Mouse (Mus musculus): Measurements from ENCODE around the gene Vmn1r213.

Gene Vmn1r213

DNA sequence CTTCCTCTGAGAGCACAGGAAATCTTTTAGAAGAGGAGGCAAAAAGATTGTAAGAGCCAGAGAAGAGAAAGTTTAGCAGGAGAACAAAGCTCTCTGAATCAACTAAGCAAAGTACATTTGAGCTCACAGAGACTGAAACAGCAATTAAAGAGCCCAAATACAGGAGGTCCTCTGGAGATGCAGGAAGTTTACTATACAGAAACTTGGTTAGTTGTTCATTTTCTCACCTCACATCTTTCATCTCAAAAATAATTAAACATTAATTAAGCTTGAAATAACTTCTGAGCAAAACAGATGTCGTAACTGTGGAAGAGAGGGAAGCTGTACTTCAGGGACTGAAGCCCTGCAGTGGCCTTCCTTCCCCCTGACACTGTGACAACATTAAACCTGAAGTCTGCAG is at the start of gene Vmn1r213:
Gene Vmn1r213, plus strand, starts transcription at position 301 of the 400 bp plus-strand sequence.
- no peak for DNase-seq

DNA sequence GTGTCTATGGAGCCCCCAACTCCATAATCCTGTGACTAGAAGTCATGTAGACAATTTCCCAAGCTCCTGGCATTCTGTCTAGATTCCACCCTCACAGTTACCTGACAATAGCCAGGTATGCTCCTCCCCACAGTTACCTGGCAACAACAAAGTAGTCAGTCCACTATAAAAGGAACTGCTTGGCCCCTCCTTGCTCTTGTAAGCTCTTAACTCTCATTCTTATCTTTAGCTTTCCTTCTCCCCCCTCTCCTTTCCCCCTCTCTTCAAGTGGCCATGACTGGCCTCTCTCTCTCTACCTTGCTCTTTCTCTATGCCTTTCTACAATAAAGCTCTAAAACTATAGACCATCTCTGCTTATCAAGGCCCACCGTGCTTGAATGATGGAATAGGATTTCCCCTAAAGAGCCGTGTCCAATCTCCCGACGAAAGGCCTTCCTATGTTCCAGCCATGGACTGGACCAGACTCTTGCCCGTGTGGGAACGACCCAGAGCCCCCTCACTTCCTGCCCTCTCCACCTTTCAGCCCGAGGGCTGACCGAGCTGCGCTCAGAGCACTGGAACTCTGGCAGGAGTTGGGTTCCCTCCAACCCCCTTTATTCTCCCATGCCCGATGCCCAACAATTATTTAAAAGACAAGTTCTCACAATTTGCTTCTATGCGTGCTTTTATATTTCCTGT is 17.1 kb upstream of the Vmn1r213 start:
- DNase-seq = no peak

DNA sequence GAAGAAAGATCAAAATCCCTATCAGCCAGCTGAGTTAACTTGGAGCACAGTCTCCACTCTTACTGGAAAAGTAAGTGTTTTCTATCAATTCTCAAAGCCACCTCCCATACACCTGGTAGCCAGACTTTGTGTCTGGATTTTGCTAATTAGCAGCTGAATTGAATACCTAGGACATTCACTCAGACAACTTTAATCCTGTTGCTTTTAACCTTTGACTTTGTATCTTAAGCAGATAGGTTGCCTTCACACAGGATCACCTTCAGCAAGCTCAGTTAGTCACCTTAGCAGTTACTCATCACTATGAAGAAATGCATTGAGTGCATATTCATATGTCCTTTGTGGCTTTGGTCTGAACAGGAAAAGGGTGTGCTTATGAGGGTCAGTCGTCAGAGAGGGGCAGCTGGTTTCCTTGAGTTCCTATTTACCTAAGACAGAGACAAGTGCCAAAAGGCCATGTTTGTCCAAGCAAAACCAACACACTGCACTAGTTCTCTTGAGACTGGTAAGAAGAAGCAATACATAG is 15.2 kb upstream of the Vmn1r213 start:
- DNase-seq = no peak

DNA sequence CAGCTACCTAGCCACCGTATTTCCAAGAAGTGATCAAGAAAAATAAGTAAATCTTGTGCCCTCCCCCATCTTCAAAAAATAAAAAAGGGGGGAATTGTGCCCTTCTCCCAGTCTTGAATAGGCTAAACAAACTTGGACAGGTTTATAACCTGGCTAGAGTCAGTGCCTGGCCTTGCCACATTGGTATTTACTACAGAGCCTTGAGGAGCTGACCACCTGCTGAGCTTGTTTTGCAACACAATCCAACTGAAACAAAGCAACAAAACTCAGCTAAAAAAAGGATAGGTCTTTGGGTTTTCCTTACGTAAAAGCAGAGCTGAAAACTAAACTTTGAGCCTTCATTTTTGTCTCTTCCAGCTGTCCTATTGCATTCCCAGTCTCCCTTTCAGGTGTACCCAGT is 14.7 kb upstream of the Vmn1r213 start:
- no peak for DNase-seq

DNA sequence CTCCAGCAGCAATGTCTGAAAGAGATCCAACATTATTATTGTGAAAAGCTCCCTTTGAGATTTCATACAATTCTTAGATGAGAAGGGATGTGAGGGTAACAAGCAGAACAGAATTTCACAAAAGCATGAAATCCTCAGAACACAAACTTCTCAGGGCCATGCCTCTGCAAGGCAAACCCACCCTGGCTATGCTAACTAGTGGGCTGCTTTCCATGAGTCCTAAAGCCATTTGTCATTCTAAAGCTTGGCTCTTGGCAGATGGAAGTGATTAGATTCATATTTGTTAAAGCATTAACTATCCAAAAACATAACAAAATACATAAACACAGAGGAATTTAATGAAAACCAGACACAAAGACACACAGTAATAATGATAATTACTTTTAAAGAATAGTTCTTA is 10.7 kb downstream of the Vmn1r213 start:
- no peak for DNase-seq

DNA sequence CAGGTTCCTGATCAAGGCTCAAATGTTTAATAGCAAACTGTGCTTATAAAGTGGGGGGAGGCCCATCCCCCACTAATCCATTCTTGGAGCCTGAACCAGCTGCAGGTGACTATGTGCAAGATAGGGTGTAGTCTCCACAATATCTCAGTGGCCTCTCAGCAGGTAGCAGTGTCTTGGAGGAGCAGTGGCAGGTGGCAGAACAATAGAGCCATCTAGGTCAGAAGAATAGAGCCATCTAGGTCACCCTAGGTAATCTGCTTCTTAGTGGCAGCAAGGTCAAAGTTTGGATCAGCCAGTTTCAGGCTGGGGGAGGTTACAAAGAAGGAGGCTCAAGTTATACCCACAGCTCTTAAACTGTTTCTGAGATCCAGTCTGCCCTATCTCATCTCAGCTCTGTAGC is 17.4 kb downstream of the Vmn1r213 start:
- no peak for DNase-seq

DNA sequence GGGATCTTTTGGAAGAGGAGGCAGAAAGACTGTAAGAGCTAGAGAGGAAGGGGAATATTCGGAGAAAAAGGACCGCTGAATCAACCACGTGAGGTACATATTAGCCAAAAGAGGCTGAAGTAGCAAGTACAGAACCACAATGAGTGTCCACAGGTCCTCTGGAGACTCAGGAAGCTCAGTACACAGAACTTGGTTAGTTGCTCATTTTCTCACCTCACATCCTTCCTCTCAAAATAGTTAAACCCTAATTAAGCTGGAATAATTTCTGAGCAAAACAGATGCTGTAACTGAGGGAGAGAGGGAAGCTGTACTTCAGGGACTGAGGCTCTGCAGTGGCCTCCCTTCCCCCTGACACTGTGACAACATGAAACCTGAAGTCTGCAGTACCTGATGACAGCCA is 22.7 kb downstream of the Vmn1r213 start, which contains the start of gene Vmn1r214:
Gene Vmn1r214, plus strand, starts transcription at position 301 of the 400 bp plus-strand sequence.
- DNase-seq = no peak

DNA sequence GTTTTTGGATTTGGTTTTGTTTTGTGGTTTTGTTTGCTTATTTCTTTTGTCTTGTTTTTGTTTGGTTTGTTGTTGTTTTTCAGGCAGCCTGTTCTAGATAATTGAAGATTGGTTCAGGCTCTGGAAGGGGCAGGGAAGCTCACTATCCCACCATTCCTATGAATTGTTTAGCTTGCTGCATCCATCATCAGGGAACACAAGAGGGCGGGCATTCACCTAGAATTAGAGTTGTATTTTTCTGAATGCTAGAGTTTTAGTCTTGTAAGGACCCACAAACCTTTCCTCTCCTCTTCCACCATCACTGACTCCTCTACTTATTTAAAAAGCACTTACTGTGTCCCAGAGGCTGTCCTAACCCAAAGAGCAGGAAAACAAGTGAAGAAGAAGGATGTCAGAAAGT is 50.3 kb downstream of the Vmn1r213 start:
- no peak for DNase-seq

Measured in B cell, adult 2 months (primary cell).